Mouse (Mus musculus) kidney, adult 2 months (tissue): ENCODE results near the gene Slc39a13.

Experiments
- CTCF ChIP-seq: fragments of 200-500 bp; conservative IDR thresholded peaks from 2 replicates; pipeline ENCODE4 v1.5.1; 2011; ENCODE audit warnings: low read depth, mild to moderate bottlenecking, control low read depth, low read length, moderate library complexity, mixed read lengths; ENCODE audit not compliant: insufficient read depth, insufficient read length
- POLR2A ChIP-seq: fragments of 200-500 bp; IDR thresholded peaks from one replicate; pipeline ENCODE4 v1.6.1; 2011; ENCODE audit warnings: low read depth, low read length, control low read depth

DNA sequence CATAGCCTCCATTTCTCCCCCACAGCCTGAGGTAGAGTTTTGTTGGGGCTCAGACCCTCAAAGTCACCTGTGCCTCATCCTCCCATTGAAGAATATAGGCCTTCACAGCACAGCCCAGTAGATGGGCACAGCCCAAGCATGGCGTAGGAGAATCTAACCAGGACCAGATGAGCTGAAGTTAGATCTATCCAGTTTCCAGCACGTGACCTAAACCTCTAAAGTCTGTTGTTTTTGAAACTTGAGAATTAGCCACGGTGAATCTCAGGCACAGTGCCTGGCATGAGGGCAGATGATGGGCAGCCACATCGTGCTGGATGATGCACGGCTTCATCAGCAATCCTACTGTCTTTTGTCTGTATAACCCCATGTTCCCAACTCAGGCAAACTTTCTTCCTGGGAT, 11.8 kb downstream of the Slc39a13 start:
- TF ChIP-seq CTCF (no peak), POLR2A (no peak)
